Mouse (Mus musculus): ENCODE measurements around the gene Mapk7. TPM values are rescaled to one million over a fixed set of nuclear protein-coding genes. Genes with fewer than 3 reads are reported as not detected.

Mapk7 gene
- polyA plus RNA-seq (2015; fragmentation: Nextera tagmentation; extraction: Ambion mirVana), result 36.2 and 39.5 TPM in 2 replicates

DNA sequence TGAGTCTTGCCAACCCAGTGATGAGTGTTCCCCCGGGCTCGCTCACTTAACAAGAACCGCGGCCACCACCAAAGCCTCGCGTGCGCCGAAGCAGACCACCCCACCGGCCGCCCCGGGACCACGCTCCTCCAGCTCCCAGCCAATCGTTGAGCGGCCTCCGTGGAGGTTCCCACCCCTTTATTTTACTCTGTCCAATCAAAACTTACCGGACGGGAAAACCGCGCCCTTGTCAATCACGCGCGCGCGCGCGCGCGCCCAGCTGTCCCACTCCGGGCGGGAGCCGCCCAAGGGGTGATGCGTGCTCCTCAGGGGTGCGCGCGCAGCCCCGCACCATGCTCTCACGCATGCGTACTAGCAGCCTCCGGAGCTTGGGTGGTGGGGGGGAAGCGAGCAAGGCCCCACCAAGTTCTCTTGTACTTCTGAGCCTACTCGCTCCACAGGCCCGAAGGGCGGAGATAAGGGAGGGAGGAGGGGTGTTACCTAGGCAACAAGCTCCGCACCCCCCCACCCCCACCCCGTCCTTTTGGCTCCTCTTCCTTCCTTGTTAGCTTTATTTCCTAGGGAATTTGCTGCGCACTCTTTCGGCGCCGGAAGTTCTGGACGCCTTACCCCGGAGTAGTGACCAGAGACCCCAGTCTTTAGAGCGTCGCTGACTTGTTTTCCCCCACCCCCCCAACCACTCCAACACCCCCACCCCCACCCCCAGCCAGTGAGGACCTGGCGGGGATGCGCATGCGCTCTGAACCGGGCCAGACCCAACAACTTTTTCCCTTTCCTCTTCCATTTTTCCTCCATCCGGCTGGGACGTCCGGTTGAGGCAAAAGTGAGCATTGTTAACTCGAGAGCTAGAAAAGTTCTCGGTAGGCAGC lies at the start of gene Mapk7:
Mapk7 (minus strand) TSS at position 278 of the 869 bp plus-strand sequence.
- no peaks in the 10 kb centered on the region for H3K9me3 ChIP-seq (ENCODE audit: low read length)
- H3K36me3 ChIP-seq (ENCODE audit: insufficient read depth, low read length), result peaks cover 13% of the 10 kb centered on the region; the same call in 1 of the 2 replicates
- WGBS, result 0% methylated on average over 54 of the region's 62 CpGs
- peak within 1 kb of the TSS; percentile 88 for H3K4me2 ChIP-seq (replicated peaks; ENCODE audit: low read depth, low read length)
- peak within 1 kb of the TSS; percentile 88 for H3K27ac ChIP-seq (ENCODE audit: low read length)
- H3K4me1 ChIP-seq (ENCODE audit: insufficient read depth, low read depth, low read length), result peaks cover 10% of the 10 kb centered on the region; the same call in 1 of the 2 replicates
- TF ChIP-seq CTCF (IDR thresholded peaks at IDR 0.05), result no peak
- TF ChIP-seq EP300 (IDR thresholded peaks at IDR 0.05), result no peak
- H3K9ac ChIP-seq (replicated peaks; ENCODE audit: low read depth), result peak within 1 kb of the TSS; percentile 69
- ATAC-seq (peak; percentile 93), DNase-seq (ENCODE audit: low spot score) (peak; percentile 99)
- no peaks in the 10 kb centered on the region for H3K27me3 ChIP-seq (replicated peaks; ENCODE audit: insufficient read depth, low read length)
- H3K4me3 ChIP-seq (ENCODE audit: low read depth, low read length), result peak within 1 kb of the TSS; percentile 83

- Histone ChIP-seq H3K27ac (ENCODE audit: low read length) (no peak overlapping the region), H3K9me3 (ENCODE audit: low read length) (no peaks in the 10 kb centered on the region), H3K27me3 (replicated peaks; ENCODE audit: insufficient read depth, low read length) (no peaks in the 10 kb centered on the region), H3K36me3 (ENCODE audit: insufficient read depth, low read length) (peaks cover 7% of the 10 kb centered on the region), H3K9ac (replicated peaks; ENCODE audit: low read depth) (no peak overlapping the region), H3K4me3 (ENCODE audit: low read depth, low read length) (no peak overlapping the region), H3K4me1 (ENCODE audit: insufficient read depth, low read depth, low read length) (0 out of 2 replicates have a peak, but pooled peaks cover 3% of the 10 kb centered on the region), H3K4me2 (replicated peaks; ENCODE audit: low read depth, low read length) (no peak overlapping the region)
- DNase-seq (ENCODE audit: low spot score) (no peak), ATAC-seq (no peak)
- TF ChIP-seq CTCF (IDR thresholded peaks at IDR 0.05), result no peak
- no peak for TF ChIP-seq EP300 (IDR thresholded peaks at IDR 0.05)
- WGBS, result 98% methylated on average over 2 of the region's 2 CpGs
Observed at GRCm38 (mm10) chr11:61541106-61541505, 46.9 kb upstream of the Mapk7 start.

- Histone ChIP-seq H3K36me3 (ENCODE audit: insufficient read depth, low read length) (peaks cover 5% of the 10 kb centered on the region; the same call in 1 of the 2 replicates), H3K27ac (ENCODE audit: low read length) (no peak overlapping the region), H3K4me3 (ENCODE audit: low read depth, low read length) (no peak overlapping the region), H3K4me1 (ENCODE audit: insufficient read depth, low read depth, low read length) (0 out of 2 replicates have a peak, but pooled peaks cover 7% of the 10 kb centered on the region), H3K4me2 (replicated peaks; ENCODE audit: low read depth, low read length) (no peak overlapping the region), H3K9me3 (ENCODE audit: low read length) (no peaks in the 10 kb centered on the region), H3K27me3 (replicated peaks; ENCODE audit: insufficient read depth, low read length) (no peaks in the 10 kb centered on the region), H3K9ac (replicated peaks; ENCODE audit: low read depth) (no peak overlapping the region)
- TF ChIP-seq CTCF (IDR thresholded peaks at IDR 0.05) (no peak), EP300 (IDR thresholded peaks at IDR 0.05) (no peak)
- no peak for ATAC-seq
- WGBS, result 76% methylated on average over 7 of the region's 7 CpGs
- DNase-seq (ENCODE audit: low spot score), result no peak
Observed at GRCm38 (mm10) chr11:61540642-61541041, 46.4 kb upstream of the Mapk7 start.

DNA sequence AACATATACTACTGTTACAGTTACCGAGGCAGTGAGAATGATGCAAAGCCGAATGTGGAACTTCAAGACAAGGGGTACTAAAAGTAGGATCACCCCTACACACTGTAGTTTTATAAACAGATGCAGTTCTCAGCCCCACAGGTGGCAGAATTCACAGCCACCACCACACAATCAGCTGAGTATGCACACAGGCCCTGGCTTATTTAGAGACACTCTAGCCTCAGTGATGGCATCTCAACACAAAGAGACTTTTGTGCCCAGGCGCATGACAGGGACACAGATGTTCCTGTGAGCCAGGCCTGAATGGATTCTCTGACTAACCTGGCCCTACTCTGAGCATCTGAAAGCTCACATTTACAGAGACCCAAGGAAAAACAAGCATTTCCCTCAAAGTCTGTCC lies 43.2 kb upstream of the Mapk7 start:
- no peaks in the 10 kb centered on the region for H3K27me3 ChIP-seq (replicated peaks; ENCODE audit: insufficient read depth, low read length)
- DNase-seq (ENCODE audit: low spot score) (no peak), ATAC-seq (no peak)
- H3K27ac ChIP-seq (ENCODE audit: low read length), result no peak overlapping the region
- no peak overlapping the region for H3K4me3 ChIP-seq (ENCODE audit: low read depth, low read length)
- H3K4me1 ChIP-seq (ENCODE audit: insufficient read depth, low read depth, low read length), result peaks cover 10% of the 10 kb centered on the region; the same call in 1 of the 2 replicates
- no peaks in the 10 kb centered on the region for H3K9me3 ChIP-seq (ENCODE audit: low read length)
- 74% methylated on average over 3 of the region's 3 CpGs for WGBS
- no peaks in the 10 kb centered on the region for H3K36me3 ChIP-seq (ENCODE audit: insufficient read depth, low read length)
- no peak overlapping the region for H3K9ac ChIP-seq (replicated peaks; ENCODE audit: low read depth)
- TF ChIP-seq CTCF (IDR thresholded peaks at IDR 0.05) (no peak), EP300 (IDR thresholded peaks at IDR 0.05) (no peak)
- H3K4me2 ChIP-seq (replicated peaks; ENCODE audit: low read depth, low read length), result no peak overlapping the region

- WGBS, result 37% methylated on average over 3 of the region's 3 CpGs
- H3K4me2 ChIP-seq (replicated peaks; ENCODE audit: low read depth, low read length), result no peak overlapping the region
- H3K4me1 ChIP-seq (ENCODE audit: insufficient read depth, low read depth, low read length), result peaks cover 8% of the 10 kb centered on the region; the same call in 1 of the 2 replicates
- H3K27ac ChIP-seq (ENCODE audit: low read length), result no peak overlapping the region
- no peaks in the 10 kb centered on the region for H3K27me3 ChIP-seq (replicated peaks; ENCODE audit: insufficient read depth, low read length)
- no peak overlapping the region for H3K9ac ChIP-seq (replicated peaks; ENCODE audit: low read depth)
- peak; percentile 21 for DNase-seq (ENCODE audit: low spot score)
- no peaks in the 10 kb centered on the region for H3K36me3 ChIP-seq (ENCODE audit: insufficient read depth, low read length)
- no peak for ATAC-seq
- TF ChIP-seq EP300 (IDR thresholded peaks at IDR 0.05), result peak; percentile 51; the same call in 1 of the 2 replicates
- no peak for TF ChIP-seq CTCF (IDR thresholded peaks at IDR 0.05)
- H3K4me3 ChIP-seq (ENCODE audit: low read depth, low read length), result no peak overlapping the region
- H3K9me3 ChIP-seq (ENCODE audit: low read length), result no peaks in the 10 kb centered on the region
Observed at GRCm38 (mm10) chr11:61536952-61537351, 42.7 kb upstream of the Mapk7 start.

DNA sequence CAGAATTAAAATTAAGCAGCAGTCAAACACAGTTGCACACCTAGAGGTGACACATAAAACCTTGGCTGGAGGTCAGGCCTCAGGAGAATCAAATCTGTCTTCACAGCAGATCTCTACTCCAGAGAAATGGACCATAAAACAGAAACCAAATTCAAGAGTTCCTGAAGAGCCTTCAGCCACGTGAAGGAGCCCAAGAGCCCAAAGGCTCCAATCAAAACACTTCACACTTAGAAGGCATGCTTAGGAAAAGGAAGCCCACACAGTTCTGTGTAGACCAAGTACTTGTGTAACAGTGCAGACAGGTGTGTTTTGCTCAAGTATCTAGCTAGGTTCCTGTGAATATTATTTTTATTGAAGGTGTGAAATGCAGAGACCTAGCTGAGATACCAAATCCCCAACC lies 41.3 kb upstream of the Mapk7 start:
- Histone ChIP-seq H3K27ac (ENCODE audit: low read length) (peak overlapping the region; percentile 57), H3K27me3 (replicated peaks; ENCODE audit: insufficient read depth, low read length) (no peaks in the 10 kb centered on the region), H3K9ac (replicated peaks; ENCODE audit: low read depth) (no peak overlapping the region), H3K4me1 (ENCODE audit: insufficient read depth, low read depth, low read length) (peaks cover 8% of the 10 kb centered on the region; the same call in 1 of the 2 replicates), H3K9me3 (ENCODE audit: low read length) (no peaks in the 10 kb centered on the region), H3K4me3 (ENCODE audit: low read depth, low read length) (no peak overlapping the region), H3K36me3 (ENCODE audit: insufficient read depth, low read length) (no peaks in the 10 kb centered on the region), H3K4me2 (replicated peaks; ENCODE audit: low read depth, low read length) (no peak overlapping the region)
- TF ChIP-seq EP300 (IDR thresholded peaks at IDR 0.05) (peak; percentile 59), CTCF (IDR thresholded peaks at IDR 0.05) (no peak; the same call in 1 of the 2 replicates)
- peak; percentile 81 for DNase-seq (ENCODE audit: low spot score)
- ATAC-seq, result peak; percentile 82
- WGBS, result 34% methylated on average over 1 of the region's 1 CpGs
